Mouse (Mus musculus) stomach, embryonic 16.5 days (tissue): ENCODE measurements around the gene Hnrnpll. TPM values are rescaled to one million over a fixed set of nuclear protein-coding genes. Genes with fewer than 3 reads are reported as not detected.

Experiments used
- ATAC-seq: fragments of 200-750 bp; cut with Nextera tagmentation; 2 replicates; pipeline ENCODE4 v1.8.0; 2017; ENCODE audit warnings: moderate number of reproducible peaks, moderate TSS enrichment; ENCODE audit not compliant: insufficient read depth, low FRiP score
- H3K27ac ChIP-seq: fragments of 300-500 bp; sonication (generic); 2 replicates; pipeline ENCODE4 v1.5.1; 2014; ENCODE audit warnings: low read length
- H3K27me3 ChIP-seq: fragments of 300-500 bp; sonication (generic); 2 replicates; pipeline ENCODE4 v1.6.1; 2014; ENCODE audit warnings: low read length, control low read depth, mixed read lengths; ENCODE audit not compliant: control insufficient read depth, insufficient read depth
- H3K36me3 ChIP-seq: fragments of 300-500 bp; sonication (generic); 2 replicates; pipeline ENCODE4 v1.6.1; 2014; ENCODE audit warnings: low read length; ENCODE audit not compliant: control insufficient read depth, insufficient read depth
- H3K4me1 ChIP-seq: fragments of 300-500 bp; sonication (generic); 2 replicates; pipeline ENCODE4 v1.6.1; 2014; ENCODE audit warnings: low read length, control low read depth, mixed read lengths; ENCODE audit not compliant: control insufficient read depth, insufficient read depth
- H3K4me2 ChIP-seq: fragments of 300-500 bp; sonication (generic); 2 replicates; pipeline ENCODE4 v1.6.1; 2014; ENCODE audit warnings: low read depth, low read length, mixed read lengths
- H3K4me3 ChIP-seq: fragments of 300-500 bp; sonication (generic); replicated peaks from 2 replicates; pipeline ENCODE4 v1.5.1; 2014; ENCODE audit warnings: mild to moderate bottlenecking, low read length
- H3K9ac ChIP-seq: fragments of 300-500 bp; sonication (generic); 2 replicates; pipeline ENCODE4 v1.6.1; 2014; ENCODE audit warnings: low read length
- H3K9me3 ChIP-seq: fragments of 300-500 bp; sonication (generic); replicated peaks from 2 replicates; pipeline ENCODE4 v1.6.1; 2016; ENCODE audit warnings: low read length, control low read depth; ENCODE audit not compliant: control insufficient read depth
- WGBS: fragments of 180-500 bp; shearing (Covaris S2); extraction: QIAGEN DNeasy Blood & Tissue Kit; methylation state at CpG from one replicate; pipeline ENCODE4 v1.1.7; 2014; 5-methylcytosine and 5-hydroxymethylcytosine counted together
- polyA plus RNA-seq: library from polyadenylated mRNA; unstranded; fragments of >200 nt; fragmentation: Nextera tagmentation; extraction: Ambion mirVana; gene quantifications from 2 replicates; pipeline ENCODE4 v1.2.1, GENCODE M21; 2015

Gene Hnrnpll
- 30.1 and 39.4 TPM in 2 replicates for polyA plus RNA-seq

GRCm38 (mm10) chr17:80061783-80062619 lies at the start of gene Hnrnpll:
Gene Hnrnpll, minus strand, starts transcription at chr17:80062334.
- H3K27ac ChIP-seq = peak within 1 kb of the TSS; percentile 97
- H3K4me3 ChIP-seq = peak within 1 kb of the TSS; percentile 93
- H3K4me1 ChIP-seq = peaks cover 12% of the 10 kb centered on the region
- H3K27me3 ChIP-seq = no peaks in the 10 kb centered on the region
- peak; percentile 98 for ATAC-seq
- H3K36me3 ChIP-seq = no peaks in the 10 kb centered on the region
- WGBS = under 1% methylated on average over 88 of the region's 97 CpGs
- H3K9me3 ChIP-seq = no peaks in the 10 kb centered on the region
- peak within 1 kb of the TSS; percentile 72 for H3K4me2 ChIP-seq
- peak within 1 kb of the TSS; percentile 99 for H3K9ac ChIP-seq

GRCm38 (mm10) chr17:80105348-80105978 lies 43.3 kb upstream of the Hnrnpll start:
- Histone ChIP-seq H3K4me3 (no peak overlapping the region), H3K4me1 (no peaks in the 10 kb centered on the region), H3K9ac (no peak overlapping the region), H3K27ac (no peak overlapping the region), H3K27me3 (no peaks in the 10 kb centered on the region), H3K4me2 (no peak overlapping the region), H3K36me3 (no peaks in the 10 kb centered on the region), H3K9me3 (no peaks in the 10 kb centered on the region)
- ATAC-seq = no peak
- 70% methylated on average over 10 of the region's 10 CpGs for WGBS

GRCm38 (mm10) chr17:80099823-80100222 lies 37.7 kb upstream of the Hnrnpll start:
- 74% methylated on average over 6 of the region's 6 CpGs for WGBS
- no peaks in the 10 kb centered on the region for H3K36me3 ChIP-seq
- no peak overlapping the region for H3K4me2 ChIP-seq
- no peak overlapping the region for H3K4me3 ChIP-seq
- ATAC-seq = no peak
- no peaks in the 10 kb centered on the region for H3K27me3 ChIP-seq
- 0 out of 2 replicates have a peak, but pooled peaks cover 6% of the 10 kb centered on the region for H3K4me1 ChIP-seq
- H3K9ac ChIP-seq = no peak overlapping the region
- no peaks in the 10 kb centered on the region for H3K9me3 ChIP-seq
- H3K27ac ChIP-seq = no peak overlapping the region

- Histone ChIP-seq H3K36me3 (no peaks in the 10 kb centered on the region), H3K4me2 (no peak overlapping the region), H3K27ac (no peak overlapping the region), H3K9ac (no peak overlapping the region), H3K9me3 (no peaks in the 10 kb centered on the region), H3K4me1 (0 out of 2 replicates have a peak, but pooled peaks cover 6% of the 10 kb centered on the region), H3K27me3 (no peaks in the 10 kb centered on the region), H3K4me3 (no peak overlapping the region)
- 36% methylated on average over 2 of the region's 2 CpGs for WGBS
- ATAC-seq = no peak
These were observed 35.1 kb upstream of the Hnrnpll start for GRCm38 (mm10) chr17:80097221-80097620.

GRCm38 (mm10) chr17:80096720-80097114 lies 34.6 kb upstream of the Hnrnpll start:
- H3K27ac ChIP-seq = no peak overlapping the region
- ATAC-seq = no peak
- H3K36me3 ChIP-seq = no peaks in the 10 kb centered on the region
- H3K9me3 ChIP-seq = no peaks in the 10 kb centered on the region
- WGBS = 79% methylated on average over 8 of the region's 8 CpGs
- no peaks in the 10 kb centered on the region for H3K27me3 ChIP-seq
- no peak overlapping the region for H3K9ac ChIP-seq
- 0 out of 2 replicates have a peak, but pooled peaks cover 6% of the 10 kb centered on the region for H3K4me1 ChIP-seq
- no peak overlapping the region for H3K4me2 ChIP-seq
- H3K4me3 ChIP-seq = no peak overlapping the region

- H3K9ac ChIP-seq = peak overlapping the region; percentile 51
- 0 out of 2 replicates have a peak, but pooled peaks cover 6% of the 10 kb centered on the region for H3K4me1 ChIP-seq
- peak; percentile 78; the same call in 1 of the 2 replicates for ATAC-seq
- H3K27me3 ChIP-seq = no peaks in the 10 kb centered on the region
- H3K4me3 ChIP-seq = peak overlapping the region; percentile 24
- H3K9me3 ChIP-seq = no peaks in the 10 kb centered on the region
- H3K27ac ChIP-seq = no peak overlapping the region
- no peaks in the 10 kb centered on the region for H3K36me3 ChIP-seq
- H3K4me2 ChIP-seq = peak overlapping the region; percentile 49
- WGBS = 13% methylated on average over 20 of the region's 20 CpGs
These were observed 34.0 kb upstream of the Hnrnpll start for GRCm38 (mm10) chr17:80096043-80096719.

- H3K27ac ChIP-seq = no peak overlapping the region
- no peaks in the 10 kb centered on the region for H3K9me3 ChIP-seq
- H3K27me3 ChIP-seq = no peaks in the 10 kb centered on the region
These were observed 33.2 kb upstream of the Hnrnpll start for GRCm38 (mm10) chr17:80095254-80095899.

GRCm38 (mm10) chr17:80091879-80092549 lies 29.9 kb upstream of the Hnrnpll start:
- Histone ChIP-seq H3K4me1 (0 out of 2 replicates have a peak, but pooled peaks cover 6% of the 10 kb centered on the region), H3K9ac (no peak overlapping the region), H3K4me3 (no peak overlapping the region), H3K9me3 (no peaks in the 10 kb centered on the region), H3K27ac (no peak overlapping the region), H3K4me2 (no peak overlapping the region), H3K27me3 (no peaks in the 10 kb centered on the region), H3K36me3 (no peaks in the 10 kb centered on the region)
- no peak for ATAC-seq
- WGBS = 33% methylated on average over 6 of the region's 6 CpGs

More at GRCm38 (mm10) chr17:80095254-80095899, 33.2 kb upstream of the Hnrnpll start:
- H3K4me2 ChIP-seq = peak overlapping the region; percentile 49
- ATAC-seq = no peak
- 0 out of 2 replicates have a peak, but pooled peaks cover 6% of the 10 kb centered on the region for H3K4me1 ChIP-seq
- H3K9ac ChIP-seq = peak overlapping the region; percentile 51
- no peaks in the 10 kb centered on the region for H3K36me3 ChIP-seq
- 66% methylated on average over 9 of the region's 9 CpGs for WGBS
- peak overlapping the region; percentile 24 for H3K4me3 ChIP-seq
